Mouse (Mus musculus) midbrain, embryonic 10.5 days (tissue): ENCODE results near the gene Carns1. TPM values are rescaled to one million over a fixed set of nuclear protein-coding genes. Genes with fewer than 3 reads are reported as not detected.

Experiments used
- DNase-seq: peaks from one replicate; pipeline ENCODE4 v3.0.0-alpha.2; 2017; ENCODE audit warnings: low spot score
- H3K27ac ChIP-seq: fragments of 300-500 bp; sonication (generic); replicated peaks from 2 replicates; pipeline ENCODE4 v1.5.1; 2016; ENCODE audit warnings: mild to moderate bottlenecking
- H3K27me3 ChIP-seq: fragments of 300-500 bp; sonication (generic); 2 replicates; pipeline ENCODE4 v1.6.1; 2016; ENCODE audit warnings: low read depth, mild to moderate bottlenecking; ENCODE audit not compliant: poor library complexity, severe bottlenecking
- H3K36me3 ChIP-seq: fragments of 300-500 bp; sonication (generic); 2 replicates; pipeline ENCODE4 v1.6.1; 2016; ENCODE audit warnings: mild to moderate bottlenecking, moderate library complexity
- H3K4me1 ChIP-seq: fragments of 300-500 bp; sonication (generic); 2 replicates; pipeline ENCODE4 v1.6.1; 2016
- H3K4me3 ChIP-seq: fragments of 300-500 bp; sonication (generic); 2 replicates; pipeline ENCODE4 v1.5.1; 2016; ENCODE audit warnings: mild to moderate bottlenecking, moderate library complexity
- H3K9me3 ChIP-seq: fragments of 300-500 bp; sonication (generic); replicated peaks from 2 replicates; pipeline ENCODE4 v1.6.1; 2016; ENCODE audit warnings: mild to moderate bottlenecking
- WGBS: fragments of 180-500 bp; shearing (Covaris S2); methylation state at CpG from one replicate; pipeline ENCODE4 v1.1.7; 2016; 5-methylcytosine and 5-hydroxymethylcytosine counted together
- polyA plus RNA-seq: library from polyadenylated mRNA; unstranded; fragments of >200 nt; fragmentation: Nextera tagmentation; extraction: Ambion mirVana; gene quantifications from 2 replicates; pipeline ENCODE4 v1.2.1, GENCODE M21; 2016

The Carns1 gene
- polyA plus RNA-seq, 1 experiment from 2014 or later: 2.8 TPM

GRCm38 (mm10) chr19:4162646-4163542 is 12.4 kb downstream of the Carns1 start, which contains the start of gene Rps6kb2:
Gene Rps6kb2, minus strand, starts transcription at chr19:4163354.
- DNase-seq: peak; percentile 95
- peaks cover 17% of the 10 kb centered on the region for H3K4me1 ChIP-seq

GRCm38 (mm10) chr19:4159049-4159448 is 16.2 kb downstream of the Carns1 start:
- no peak overlapping the region for H3K27ac ChIP-seq
- no peak overlapping the region for H3K4me3 ChIP-seq
- no peak for DNase-seq
- H3K4me1 ChIP-seq: peaks cover 28% of the 10 kb centered on the region
- 96% methylated on average over 8 of the region's 8 CpGs for WGBS
- H3K9me3 ChIP-seq: no peaks in the 10 kb centered on the region
- no peaks in the 10 kb centered on the region for H3K27me3 ChIP-seq
- H3K36me3 ChIP-seq: peaks cover 61% of the 10 kb centered on the region

More at GRCm38 (mm10) chr19:4162646-4163542, 12.4 kb downstream of the Carns1 start, which contains the start of gene Rps6kb2:
- H3K27me3 ChIP-seq: no peaks in the 10 kb centered on the region
- H3K27ac ChIP-seq: peak within 1 kb of the TSS; percentile 87
- 7% methylated on average over 42 of the region's 42 CpGs for WGBS
- H3K36me3 ChIP-seq: peaks cover 35% of the 10 kb centered on the region
- no peaks in the 10 kb centered on the region for H3K9me3 ChIP-seq
- peak within 1 kb of the TSS; percentile 73 for H3K4me3 ChIP-seq

GRCm38 (mm10) chr19:4156771-4157170 is 18.5 kb downstream of the Carns1 start:
- DNase-seq: no peak
- H3K27ac ChIP-seq: no peak overlapping the region
- H3K4me3 ChIP-seq: no peak overlapping the region
- peaks cover 83% of the 10 kb centered on the region for H3K36me3 ChIP-seq
- H3K4me1 ChIP-seq: peaks cover 11% of the 10 kb centered on the region
- H3K9me3 ChIP-seq: no peaks in the 10 kb centered on the region
- H3K27me3 ChIP-seq: no peaks in the 10 kb centered on the region
- WGBS: 92% methylated on average over 12 of the region's 12 CpGs

GRCm38 (mm10) chr19:4156073-4156579 is 19.2 kb downstream of the Carns1 start:
- Histone ChIP-seq H3K36me3 (peaks cover 85% of the 10 kb centered on the region), H3K4me3 (no peak overlapping the region), H3K27me3 (no peaks in the 10 kb centered on the region), H3K27ac (peak overlapping the region; percentile 3; the same call in 1 of the 2 replicates), H3K4me1 (peaks cover 11% of the 10 kb centered on the region), H3K9me3 (no peaks in the 10 kb centered on the region)
- WGBS: 68% methylated on average over 20 of the region's 20 CpGs
- DNase-seq: no peak

- Histone ChIP-seq H3K4me3 (no peak overlapping the region), H3K9me3 (no peaks in the 10 kb centered on the region), H3K27me3 (no peaks in the 10 kb centered on the region), H3K4me1 (peaks cover 14% of the 10 kb centered on the region), H3K27ac (peak overlapping the region; percentile 3; the same call in 1 of the 2 replicates), H3K36me3 (peaks cover 85% of the 10 kb centered on the region)
- 80% methylated on average over 6 of the region's 6 CpGs for whole genome bisulfite sequencing
- no peak for DNase-seq
Observed at GRCm38 (mm10) chr19:4155223-4156072, 19.8 kb downstream of the Carns1 start.

- DNase-seq: no peak
- Histone ChIP-seq H3K36me3 (peaks cover 87% of the 10 kb centered on the region), H3K27ac (no peak overlapping the region; the same call in 1 of the 2 replicates), H3K9me3 (no peaks in the 10 kb centered on the region), H3K27me3 (no peaks in the 10 kb centered on the region), H3K4me3 (no peak overlapping the region), H3K4me1 (peaks cover 20% of the 10 kb centered on the region)
- WGBS: 83% methylated on average over 13 of the region's 13 CpGs
Observed at GRCm38 (mm10) chr19:4154437-4155222, 20.6 kb downstream of the Carns1 start.

- H3K4me1 ChIP-seq: peaks cover 31% of the 10 kb centered on the region
- no peak for DNase-seq
- no peak within 1 kb of the TSS; the same call in 1 of the 2 replicates for H3K27ac ChIP-seq
- 75% methylated on average over 11 of the region's 11 CpGs for WGBS
- no peaks in the 10 kb centered on the region for H3K9me3 ChIP-seq
- peaks cover 73% of the 10 kb centered on the region for H3K36me3 ChIP-seq
- no peaks in the 10 kb centered on the region for H3K27me3 ChIP-seq
- H3K4me3 ChIP-seq: no peak within 1 kb of the TSS
Observed at GRCm38 (mm10) chr19:4153232-4153654, 22.0 kb downstream of the Carns1 start, which contains the start of gene Ptprcap. Gene Ptprcap, plus strand, starts transcription at chr19:4153604.

- Histone ChIP-seq H3K27me3 (no peaks in the 10 kb centered on the region), H3K9me3 (no peaks in the 10 kb centered on the region), H3K4me1 (peaks cover 37% of the 10 kb centered on the region), H3K4me3 (no peak overlapping the region), H3K27ac (no peak overlapping the region), H3K36me3 (peaks cover 67% of the 10 kb centered on the region)
- WGBS: 86% methylated on average over 8 of the region's 8 CpGs
- no peak for DNase-seq
Observed at GRCm38 (mm10) chr19:4152445-4153231, 22.6 kb downstream of the Carns1 start.

GRCm38 (mm10) chr19:4151898-4152297 is 23.4 kb downstream of the Carns1 start:
- no peak for DNase-seq
- Histone ChIP-seq H3K36me3 (peaks cover 59% of the 10 kb centered on the region), H3K4me1 (peaks cover 42% of the 10 kb centered on the region), H3K4me3 (no peak overlapping the region), H3K9me3 (no peaks in the 10 kb centered on the region), H3K27me3 (no peaks in the 10 kb centered on the region), H3K27ac (no peak overlapping the region)
- 87% methylated on average over 5 of the region's 5 CpGs for WGBS

- H3K27ac ChIP-seq: no peak overlapping the region
- H3K4me3 ChIP-seq: no peak overlapping the region
- H3K9me3 ChIP-seq: no peaks in the 10 kb centered on the region
- H3K36me3 ChIP-seq: peaks cover 55% of the 10 kb centered on the region
- no peaks in the 10 kb centered on the region for H3K27me3 ChIP-seq
- 79% methylated on average over 5 of the region's 5 CpGs for WGBS
- peaks cover 42% of the 10 kb centered on the region for H3K4me1 ChIP-seq
- DNase-seq: no peak
Observed at GRCm38 (mm10) chr19:4151488-4151860, 23.8 kb downstream of the Carns1 start.
